Mouse (Mus musculus): ENCODE results near the gene Cx3cr1. TPM values are rescaled to one million over a fixed set of nuclear protein-coding genes. Genes with fewer than 3 reads are reported as not detected.

Cx3cr1 gene
- polyA plus RNA-seq, 1 experiment: 3.9 TPM

GRCm38 (mm10) chr9:120095886-120096285 is 26.2 kb upstream of the Cx3cr1 start:
- Histone ChIP-seq H3K4me1 (ENCODE audit: control insufficient read depth, insufficient read depth, insufficient read length, low read length) (no peaks in the 10 kb centered on the region), H3K27me3 (ENCODE audit: control insufficient read depth, insufficient read depth, low read length) (no peaks in the 10 kb centered on the region), H3K36me3 (ENCODE audit: control insufficient read depth, insufficient read depth, low read length) (no peaks in the 10 kb centered on the region), H3K4me3 (ENCODE audit: low read depth, low read length) (no peak overlapping the region), H3K27ac (ENCODE audit: insufficient read depth, low read depth, low read length) (no peak overlapping the region)
- 43% methylated on average over 7 of the region's 7 CpGs for WGBS
- no peak for TF ChIP-seq POLR2A (IDR thresholded peaks at IDR 0.05; ENCODE audit: low read depth, low read length)
- no peak for TF ChIP-seq CTCF (IDR thresholded peaks at IDR 0.05; ENCODE audit: extremely low read depth, insufficient read length, insufficient replicate concordance, low read depth, low read length)

- TF ChIP-seq CTCF (IDR thresholded peaks at IDR 0.05; ENCODE audit: extremely low read depth, insufficient read length, insufficient replicate concordance, low read depth, low read length) (no peak), POLR2A (IDR thresholded peaks at IDR 0.05; ENCODE audit: low read depth, low read length) (no peak)
- H3K27me3 ChIP-seq (ENCODE audit: control insufficient read depth, insufficient read depth, low read length): no peaks in the 10 kb centered on the region
- H3K36me3 ChIP-seq (ENCODE audit: control insufficient read depth, insufficient read depth, low read length): no peaks in the 10 kb centered on the region
- no peak overlapping the region for H3K27ac ChIP-seq (ENCODE audit: insufficient read depth, low read depth, low read length)
- WGBS: 87% methylated on average over 13 of the region's 13 CpGs
- no peak overlapping the region for H3K4me3 ChIP-seq (ENCODE audit: low read depth, low read length)
- no peaks in the 10 kb centered on the region for H3K4me1 ChIP-seq (ENCODE audit: control insufficient read depth, insufficient read depth, insufficient read length, low read length)
These were observed 24.0 kb upstream of the Cx3cr1 start for GRCm38 (mm10) chr9:120093701-120094100.

GRCm38 (mm10) chr9:120091696-120092238 is 22.1 kb upstream of the Cx3cr1 start, which contains the start of gene Ccr8:
TSS of gene Ccr8 (plus strand) at chr9:120092114.
- Histone ChIP-seq H3K4me1 (ENCODE audit: control insufficient read depth, insufficient read depth, insufficient read length, low read length) (no peaks in the 10 kb centered on the region), H3K27ac (ENCODE audit: insufficient read depth, low read depth, low read length) (no peak within 1 kb of the TSS), H3K4me3 (ENCODE audit: low read depth, low read length) (no peak within 1 kb of the TSS), H3K27me3 (ENCODE audit: control insufficient read depth, insufficient read depth, low read length) (no peaks in the 10 kb centered on the region), H3K36me3 (ENCODE audit: control insufficient read depth, insufficient read depth, low read length) (no peaks in the 10 kb centered on the region)
- TF ChIP-seq CTCF (IDR thresholded peaks at IDR 0.05; ENCODE audit: extremely low read depth, insufficient read length, insufficient replicate concordance, low read depth, low read length): no peak
- TF ChIP-seq POLR2A (IDR thresholded peaks at IDR 0.05; ENCODE audit: low read depth, low read length): no peak
- 74% methylated on average over 5 of the region's 5 CpGs for WGBS

GRCm38 (mm10) chr9:120091086-120091485 is 21.4 kb upstream of the Cx3cr1 start:
- Histone ChIP-seq H3K4me3 (ENCODE audit: low read depth, low read length) (no peak overlapping the region), H3K27ac (ENCODE audit: insufficient read depth, low read depth, low read length) (no peak overlapping the region), H3K27me3 (ENCODE audit: control insufficient read depth, insufficient read depth, low read length) (no peaks in the 10 kb centered on the region), H3K36me3 (ENCODE audit: control insufficient read depth, insufficient read depth, low read length) (no peaks in the 10 kb centered on the region), H3K4me1 (ENCODE audit: control insufficient read depth, insufficient read depth, insufficient read length, low read length) (no peaks in the 10 kb centered on the region)
- WGBS: 84% methylated on average over 10 of the region's 10 CpGs
- TF ChIP-seq POLR2A (IDR thresholded peaks at IDR 0.05; ENCODE audit: low read depth, low read length) (no peak), CTCF (IDR thresholded peaks at IDR 0.05; ENCODE audit: extremely low read depth, insufficient read length, insufficient replicate concordance, low read depth, low read length) (no peak)

- no peaks in the 10 kb centered on the region for H3K36me3 ChIP-seq (ENCODE audit: control insufficient read depth, insufficient read depth, low read length)
- no peak overlapping the region for H3K27ac ChIP-seq (ENCODE audit: insufficient read depth, low read depth, low read length)
- WGBS: 87% methylated on average over 7 of the region's 7 CpGs
- no peaks in the 10 kb centered on the region for H3K4me1 ChIP-seq (ENCODE audit: control insufficient read depth, insufficient read depth, insufficient read length, low read length)
- TF ChIP-seq POLR2A (IDR thresholded peaks at IDR 0.05; ENCODE audit: low read depth, low read length): no peak
- no peak for TF ChIP-seq CTCF (IDR thresholded peaks at IDR 0.05; ENCODE audit: extremely low read depth, insufficient read length, insufficient replicate concordance, low read depth, low read length)
- H3K4me3 ChIP-seq (ENCODE audit: low read depth, low read length): no peak overlapping the region
- H3K27me3 ChIP-seq (ENCODE audit: control insufficient read depth, insufficient read depth, low read length): no peaks in the 10 kb centered on the region
These were observed 19.4 kb upstream of the Cx3cr1 start for GRCm38 (mm10) chr9:120089125-120089524.

GRCm38 (mm10) chr9:120084406-120084805 is 14.7 kb upstream of the Cx3cr1 start:
- Histone ChIP-seq H3K27ac (ENCODE audit: insufficient read depth, low read depth, low read length) (no peak overlapping the region), H3K27me3 (ENCODE audit: control insufficient read depth, insufficient read depth, low read length) (no peaks in the 10 kb centered on the region), H3K36me3 (ENCODE audit: control insufficient read depth, insufficient read depth, low read length) (no peaks in the 10 kb centered on the region), H3K4me3 (ENCODE audit: low read depth, low read length) (no peak overlapping the region), H3K4me1 (ENCODE audit: control insufficient read depth, insufficient read depth, insufficient read length, low read length) (no peaks in the 10 kb centered on the region)
- TF ChIP-seq CTCF (IDR thresholded peaks at IDR 0.05; ENCODE audit: extremely low read depth, insufficient read length, insufficient replicate concordance, low read depth, low read length) (no peak), POLR2A (IDR thresholded peaks at IDR 0.05; ENCODE audit: low read depth, low read length) (no peak)
- WGBS: 85% methylated on average over 9 of the region's 9 CpGs

GRCm38 (mm10) chr9:120083158-120083894 is 13.6 kb upstream of the Cx3cr1 start:
- Histone ChIP-seq H3K36me3 (ENCODE audit: control insufficient read depth, insufficient read depth, low read length) (no peaks in the 10 kb centered on the region), H3K27ac (ENCODE audit: insufficient read depth, low read depth, low read length) (no peak overlapping the region), H3K27me3 (ENCODE audit: control insufficient read depth, insufficient read depth, low read length) (no peaks in the 10 kb centered on the region), H3K4me1 (ENCODE audit: control insufficient read depth, insufficient read depth, insufficient read length, low read length) (no peaks in the 10 kb centered on the region), H3K4me3 (ENCODE audit: low read depth, low read length) (no peak overlapping the region)
- no peak for TF ChIP-seq CTCF (IDR thresholded peaks at IDR 0.05; ENCODE audit: extremely low read depth, insufficient read length, insufficient replicate concordance, low read depth, low read length)
- no peak for TF ChIP-seq POLR2A (IDR thresholded peaks at IDR 0.05; ENCODE audit: low read depth, low read length)
- 71% methylated on average over 18 of the region's 18 CpGs for WGBS

Measured in small intestine, adult 2 months (tissue).